Mouse (Mus musculus): ENCODE results near the gene Chp2.
A peak's percentile ranks its signal among the peaks of the same experiment; 100 is the strongest.

DNA sequence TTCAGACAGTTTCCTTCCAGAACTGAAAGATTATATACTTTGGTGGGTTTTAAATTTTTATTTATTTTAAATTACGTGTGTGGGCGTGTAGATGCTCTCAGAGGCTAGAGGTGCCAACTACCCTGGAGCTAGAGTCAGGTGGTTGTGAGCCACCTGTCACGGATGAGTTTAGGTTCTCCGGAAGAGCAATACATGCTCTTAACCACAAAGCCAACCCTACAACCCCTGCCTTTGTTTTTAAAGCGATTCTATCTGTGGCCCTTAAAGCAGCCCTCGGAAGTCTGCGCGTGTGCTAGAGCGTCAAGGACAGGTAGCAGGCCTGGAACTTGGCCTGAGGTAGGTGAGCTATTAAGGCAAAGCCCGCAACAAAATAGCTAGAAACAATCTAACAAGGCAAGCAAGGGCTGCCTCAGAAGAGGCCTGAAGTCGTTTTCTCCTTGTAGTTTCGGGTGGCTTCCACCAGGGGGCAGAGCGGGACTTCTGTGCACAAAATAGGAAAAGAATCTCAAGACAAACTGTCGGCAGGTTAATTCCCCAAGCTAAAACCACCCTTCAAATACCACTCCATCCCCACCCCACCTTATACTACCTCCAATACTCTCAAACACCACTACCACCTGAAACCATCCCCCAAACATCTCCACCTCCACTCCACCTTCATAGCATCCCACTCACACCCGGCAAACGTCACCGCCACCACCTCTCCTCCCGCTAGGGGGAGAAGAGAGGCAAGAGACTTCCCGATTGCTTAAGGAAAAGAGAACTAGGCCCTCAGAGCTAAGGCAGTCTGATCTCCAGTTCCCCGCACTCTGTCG lies 32.1 kb downstream of the Chp2 start:
- TF ChIP-seq POLR2AphosphoS2 (IDR thresholded peaks at IDR 0.05; ENCODE audit: low read depth, low read length) (no peak), UBTF (IDR thresholded peaks at IDR 0.05; ENCODE audit: low read depth, low read length) (no peak), ZC3H11A (IDR thresholded peaks at IDR 0.05; ENCODE audit: low read depth, low read length) (peak; percentile 85), EP300 (IDR thresholded peaks at IDR 0.05; ENCODE audit: low read length) (no peak; the same call in none of the 2 replicates), CTCF (conservative IDR thresholded peaks at IDR 0.05 in 1 of 2, IDR thresholded peaks at IDR 0.05 in 1 of 2; ENCODE audit: low read depth in 2 of 2, low read length in 2 of 2) (peak; percentile 82 to 83), ZMIZ1 (IDR thresholded peaks at IDR 0.05; ENCODE audit: low read depth, low read length) (no peak), ZNF384 (IDR thresholded peaks at IDR 0.05; ENCODE audit: low read depth, low read length) (no peak), POLR2A (IDR thresholded peaks at IDR 0.05; ENCODE audit: low read depth, low read length) (no peak), HCFC1 (IDR thresholded peaks at IDR 0.05; ENCODE audit: low read depth, low read length) (no peak), TCF12 (IDR thresholded peaks at IDR 0.05; ENCODE audit: low read depth, low read length) (peak; percentile 6; the same call in 1 of the 2 replicates)

All from CH12.LX (cell line).